Mouse (Mus musculus) left cerebral cortex, postnatal 25 days (tissue): ENCODE measurements around the gene Gm13693. TPM values are rescaled to one million over a fixed set of nuclear protein-coding genes. Genes with fewer than 3 reads are reported as not detected.
A peak's percentile ranks its signal among the peaks of the same experiment; 100 is the strongest.
"Not testable (repeated sequence)": the region's sequence is repeated elsewhere in the genome, so short reads cannot be mapped to it uniquely, and the experiment has no call there.

Source experiments
- DNase-seq, 2 experiments: peaks; one replicate each; pipeline ENCODE4 v3.0.0; 2022; ENCODE audit warnings: low spot score in 2 of 2, mixed read lengths in 1 of 2
- intact Hi-C: fragments of 180-260 bp; cut with DNase I; formaldehyde crosslinking; loops from one replicate; pipeline ENCODE4 v1.15.1; 2025
- total RNA-seq, 2 experiments: library from RNA; stranded (reverse); gene quantifications; 2 replicates each; pipeline ENCODE4 v1.2.3; 2021

The Gm13693 gene
- total RNA-seq: 1 to 10 TPM; 1.4 to 1.6 TPM

GRCm38 (mm10) chr2:83961203-83961602 is at the start of gene Gm13693:
Gene Gm13693, plus strand, starts transcription at chr2:83961503.
- intact Hi-C loops, DNase-seq: not testable (repeated sequence)

GRCm38 (mm10) chr2:83929478-83930088 is 31.7 kb upstream of the Gm13693 start:
- intact Hi-C loops: no loop called here
- DNase-seq: no peak

GRCm38 (mm10) chr2:83940931-83941361 is 20.4 kb upstream of the Gm13693 start, which contains the start of gene Zswim2:
Gene Zswim2, minus strand, starts transcription at chr2:83941228.
- DNase-seq: peak; percentile 93 to 96
- intact Hi-C loops: no loop called here

GRCm38 (mm10) chr2:83941378-83941777 is 19.9 kb upstream of the Gm13693 start:
- no peak for DNase-seq
- intact Hi-C loops: no loop called here

- intact Hi-C loops: no loop called here
- no peak for DNase-seq
Observed at GRCm38 (mm10) chr2:83941792-83942191, 19.5 kb upstream of the Gm13693 start.

- intact Hi-C loops, DNase-seq: not testable (repeated sequence)
Observed at GRCm38 (mm10) chr2:83955393-83955792, 5.9 kb upstream of the Gm13693 start, which contains the start of gene Gm13698. Gene Gm13698, plus strand, starts transcription at chr2:83955693.

GRCm38 (mm10) chr2:83967013-83967412 is 5.7 kb downstream of the Gm13693 start, which contains the start of gene Gm13695:
Gene Gm13695, plus strand, starts transcription at chr2:83967313.
- intact Hi-C loops, DNase-seq: not testable (repeated sequence)

- intact Hi-C loops, DNase-seq: not testable (repeated sequence)
Observed at GRCm38 (mm10) chr2:83972823-83973222, 11.5 kb downstream of the Gm13693 start, which contains the start of gene Gm13696. Gene Gm13696, plus strand, starts transcription at chr2:83973123.

GRCm38 (mm10) chr2:83978633-83979032 is 17.3 kb downstream of the Gm13693 start, which contains the start of gene Gm13694:
Gene Gm13694, plus strand, starts transcription at chr2:83978933.
- intact Hi-C loops, DNase-seq: not testable (repeated sequence)

GRCm38 (mm10) chr2:83984443-83984842 is 23.1 kb downstream of the Gm13693 start, which contains the start of gene Gm13697:
Gene Gm13697, plus strand, starts transcription at chr2:83984743.
- intact Hi-C loops, DNase-seq: not testable (repeated sequence)

GRCm38 (mm10) chr2:83990253-83990652 is 28.9 kb downstream of the Gm13693 start, which contains the start of gene Gm13691:
Gene Gm13691, plus strand, starts transcription at chr2:83990553.
- intact Hi-C loops, DNase-seq: not testable (repeated sequence)

- intact Hi-C loops, DNase-seq: not testable (repeated sequence)
Observed at GRCm38 (mm10) chr2:83993639-83994255, 32.4 kb downstream of the Gm13693 start.

- intact Hi-C loops, DNase-seq: not testable (repeated sequence)
Observed at GRCm38 (mm10) chr2:83994526-83994925, 33.2 kb downstream of the Gm13693 start.

- intact Hi-C loops: no loop called here
- DNase-seq: peak in 1 of 2 experiments; percentile 7
Observed at GRCm38 (mm10) chr2:84008913-84009312, 47.6 kb downstream of the Gm13693 start.

- intact Hi-C loops: no loop called here
- DNase-seq: no peak
Observed at GRCm38 (mm10) chr2:84009818-84010217, 48.5 kb downstream of the Gm13693 start.

Other genes with a start within 250 kb of the Gm13693 start
- 100 to 1,000 TPM; 116 to 131 TPM for gene Itgav, start 237.1 kb upstream of the Gm13693 start, total RNA-seq
- 100 to 1,000 TPM; 205 to 213 TPM for gene Fam171b, start 148.9 kb upstream of the Gm13693 start, total RNA-seq
- gene Zswim2, start 20.3 kb upstream of the Gm13693 start, total RNA-seq: not detected
- gene Gm13698, start 5.8 kb upstream of the Gm13693 start, total RNA-seq: 1 to 10 TPM; 1.4 to 1.6 TPM
- 1 to 10 TPM in 1 of 2 experiments, not detected in 1; 1.4 TPM for gene Gm13695, start 5.8 kb downstream of the Gm13693 start, total RNA-seq
- 1 to 10 TPM; 1.4 to 1.6 TPM for gene Gm13696, start 11.6 kb downstream of the Gm13693 start, total RNA-seq
- 1 to 10 TPM; 1.4 to 1.6 TPM for gene Gm13694, start 17.4 kb downstream of the Gm13693 start, total RNA-seq
- gene Gm13697, start 23.2 kb downstream of the Gm13693 start, total RNA-seq: 1 to 10 TPM; 1.4 to 1.6 TPM
- gene Gm13691, start 29.1 kb downstream of the Gm13693 start, total RNA-seq: 1 to 10 TPM; 1.4 to 1.6 TPM